ENCODE assay signal across 11 mouse cellular contexts in genomic region chr16:95749291-95750103, GRCm38 (mm10). TPM values are rescaled to one million over a fixed set of nuclear protein-coding genes. Genes with fewer than 3 reads are reported as not detected.
DNase-seq lines count a peak whose midpoint lies in the region; ATAC-seq lines count a peak whose summit lies in the region.
"Had no signal": no experiment of that assay in that cellular context is flagged by ENCODE, and none has a peak within 500 bp of the region (broad histone marks: within the 10 kb centered on the region; RNA-seq: fewer than 3 reads in every experiment).

No protein-coding gene starts in this region.

- H3K4me2 ChIP-seq in embryonic facial prominence, embryonic 13.5 days, result no peak overlapping the region
- no peak overlapping the region for H3K4me2 ChIP-seq in midbrain, embryonic 14.5 days (ENCODE audit: low read length)
- H3K4me2 ChIP-seq in limb, embryonic 12.5 days, result no peak overlapping the region
- H3K4me2 ChIP-seq: embryonic facial prominence, embryonic 12.5 days had no signal

- no peak for DNase-seq in embryonic facial prominence, embryonic 10.5 days (ENCODE audit: low spot score)
- DNase-seq in midbrain, embryonic 10.5 days (ENCODE audit: low spot score), result no peak
- no peak for DNase-seq in midbrain, embryonic 14.5 days
- DNase-seq in thymus, postnatal 14 days, result peak; percentile 64
- no peak for DNase-seq in left cerebral cortex, adult 11 months (ENCODE audit: low spot score)
- DNase-seq: layer of hippocampus, adult 9-11 months had no signal

- no peaks in the 10 kb centered on the region for H3K36me3 ChIP-seq in embryonic facial prominence, embryonic 13.5 days
- no peaks in the 10 kb centered on the region for H3K36me3 ChIP-seq in embryonic facial prominence, embryonic 10.5 days (replicated peaks)
- no peaks in the 10 kb centered on the region for H3K36me3 ChIP-seq in midbrain, embryonic 10.5 days
- H3K36me3 ChIP-seq in midbrain, embryonic 14.5 days (ENCODE audit: control insufficient read depth, insufficient read depth, low read length), result no peaks in the 10 kb centered on the region
- no peaks in the 10 kb centered on the region for H3K36me3 ChIP-seq in limb, embryonic 12.5 days
- H3K36me3 ChIP-seq: embryonic facial prominence, embryonic 12.5 days had no signal

- no peak overlapping the region for H3K4me3 ChIP-seq in embryonic facial prominence, embryonic 13.5 days
- no peak overlapping the region for H3K4me3 ChIP-seq in embryonic facial prominence, embryonic 10.5 days
- no peak overlapping the region for H3K4me3 ChIP-seq in midbrain, embryonic 10.5 days
- no peak overlapping the region for H3K4me3 ChIP-seq in midbrain, embryonic 14.5 days (replicated peaks; ENCODE audit: low read depth, low read length)
- H3K4me3 ChIP-seq in limb, embryonic 12.5 days (replicated peaks), result no peak overlapping the region
- H3K4me3 ChIP-seq: embryonic facial prominence, embryonic 12.5 days had no signal

- H3K9ac ChIP-seq in embryonic facial prominence, embryonic 13.5 days, result no peak overlapping the region
- no peak overlapping the region for H3K9ac ChIP-seq in midbrain, embryonic 14.5 days (replicated peaks; ENCODE audit: low read length)
- H3K9ac ChIP-seq in limb, embryonic 12.5 days (replicated peaks), result no peak overlapping the region; the same call in 1 of the 2 replicates
- H3K9ac ChIP-seq: embryonic facial prominence, embryonic 12.5 days had no signal

- H3K4me1 ChIP-seq in embryonic facial prominence, embryonic 13.5 days, result peaks cover 36% of the 10 kb centered on the region
- H3K4me1 ChIP-seq in embryonic facial prominence, embryonic 10.5 days, result peaks cover 7% of the 10 kb centered on the region
- H3K4me1 ChIP-seq in midbrain, embryonic 10.5 days, result peaks cover 6% of the 10 kb centered on the region
- no peaks in the 10 kb centered on the region for H3K4me1 ChIP-seq in midbrain, embryonic 14.5 days (ENCODE audit: control insufficient read depth, insufficient read depth, low read length)
- H3K4me1 ChIP-seq in limb, embryonic 12.5 days (replicated peaks), result peaks cover 25% of the 10 kb centered on the region

- WGBS in embryonic facial prominence, embryonic 13.5 days, result 51% methylated on average over 12 of the region's 12 CpGs
- 83% methylated on average over 12 of the region's 12 CpGs for WGBS in embryonic facial prominence, embryonic 10.5 days
- WGBS in midbrain, embryonic 10.5 days, result 84% methylated on average over 12 of the region's 12 CpGs
- WGBS in midbrain, embryonic 14.5 days, result 73% methylated on average over 12 of the region's 12 CpGs
- 69% methylated on average over 12 of the region's 12 CpGs for WGBS in limb, embryonic 12.5 days

- ATAC-seq in embryonic facial prominence, embryonic 13.5 days (ENCODE audit: insufficient number of reproducible peaks, insufficient read depth, low FRiP score, low TSS enrichment, low read depth), result no peak
- ATAC-seq in midbrain, embryonic 14.5 days (ENCODE audit: low FRiP score, low TSS enrichment), result no peak
- no peak for ATAC-seq in limb, embryonic 12.5 days (ENCODE audit: insufficient number of reproducible peaks, insufficient read depth, low FRiP score, low TSS enrichment, low read depth)
- ATAC-seq in erythroblast, adult 5-6 weeks (replicated peaks; ENCODE audit: low FRiP score, poor library complexity, severe bottlenecking), result no peak
- ATAC-seq: midbrain, embryonic 16.5 days had no signal

- H3K9me3 ChIP-seq in embryonic facial prominence, embryonic 13.5 days, result no peaks in the 10 kb centered on the region
- H3K9me3 ChIP-seq in embryonic facial prominence, embryonic 10.5 days, result no peaks in the 10 kb centered on the region; the same call in 1 of the 2 replicates
- H3K9me3 ChIP-seq in midbrain, embryonic 10.5 days (replicated peaks), result no peaks in the 10 kb centered on the region
- H3K9me3 ChIP-seq in midbrain, embryonic 14.5 days (ENCODE audit: control insufficient read depth, low read length), result no peaks in the 10 kb centered on the region
- H3K9me3 ChIP-seq in limb, embryonic 12.5 days, result no peaks in the 10 kb centered on the region
- H3K9me3 ChIP-seq: embryonic facial prominence, embryonic 12.5 days had no signal

- H3K27ac ChIP-seq in embryonic facial prominence, embryonic 13.5 days, result peak overlapping the region; percentile 62
- H3K27ac ChIP-seq in embryonic facial prominence, embryonic 10.5 days (replicated peaks), result no peak overlapping the region
- 0 out of 2 replicates have a peak overlapping the region, but pooled peaks have one; percentile 17 for H3K27ac ChIP-seq in midbrain, embryonic 10.5 days (replicated peaks)
- H3K27ac ChIP-seq in midbrain, embryonic 14.5 days (replicated peaks; ENCODE audit: low read depth, low read length), result no peak overlapping the region
- H3K27ac ChIP-seq in limb, embryonic 12.5 days, result peak overlapping the region; percentile 41; the same call in 1 of the 2 replicates
- H3K27ac ChIP-seq: embryonic facial prominence, embryonic 12.5 days had no signal

- H3K27me3 ChIP-seq in embryonic facial prominence, embryonic 13.5 days, result no peaks in the 10 kb centered on the region
- no peaks in the 10 kb centered on the region for H3K27me3 ChIP-seq in embryonic facial prominence, embryonic 10.5 days (replicated peaks; ENCODE audit: low read depth, poor library complexity, severe bottlenecking)
- H3K27me3 ChIP-seq in midbrain, embryonic 10.5 days (ENCODE audit: low read depth, poor library complexity, severe bottlenecking), result no peaks in the 10 kb centered on the region
- H3K27me3 ChIP-seq in midbrain, embryonic 14.5 days (ENCODE audit: control insufficient read depth, insufficient read depth, low read length), result no peaks in the 10 kb centered on the region
- no peaks in the 10 kb centered on the region for H3K27me3 ChIP-seq in limb, embryonic 12.5 days
- H3K27me3 ChIP-seq: embryonic facial prominence, embryonic 12.5 days had no signal

RNA-seq across cellular contexts. Expression of gene Ets2, which starts 47.6 kb away (rescaled TPM):
- 74.7 and 87.7 TPM in 2 replicates for polyA plus RNA-seq in embryonic facial prominence, embryonic 13.5 days (2015; fragmentation: Nextera tagmentation; extraction: Ambion mirVana)
- 32.6 and 33.2 TPM in 2 replicates for polyA plus RNA-seq in embryonic facial prominence, embryonic 10.5 days (2016; fragmentation: Nextera tagmentation; extraction: Ambion mirVana)
- 16.2 and 16.8 TPM in 2 replicates for polyA plus RNA-seq in midbrain, embryonic 10.5 days (2016; fragmentation: Nextera tagmentation; extraction: Ambion mirVana)
- polyA plus RNA-seq in midbrain, embryonic 14.5 days (2014; fragmentation: Nextera tagmentation; extraction: Ambion mirVana), result 11.9 and 12.4 TPM in 2 replicates
- polyA plus RNA-seq in limb, embryonic 12.5 days (2016; fragmentation: Nextera tagmentation; extraction: Ambion mirVana), result 123 and 124 TPM in 2 replicates
- total RNA-seq in erythroblast, adult 5-6 weeks (2015; ENCODE audit: low replicate concordance), result 2.1 and 4.6 TPM in 2 replicates
- 2.6 and 5.9 TPM in 2 replicates for total RNA-seq in erythroblast, adult 5-6 weeks (2017; ENCODE audit: low replicate concordance)

Comparison
In these comparisons a context has a peak if more than half of its experiments do, and no peak if none do; other contexts are left out.
1. H3K27ac ChIP-seq: peak in embryonic facial prominence, embryonic 13.5 days (single experiment), midbrain, embryonic 10.5 days (single experiment) and limb, embryonic 12.5 days (single experiment); none in embryonic facial prominence, embryonic 10.5 days (single experiment) and midbrain, embryonic 14.5 days (single experiment).